Mouse (Mus musculus) large intestine, adult 2 months (tissue): ENCODE data around the gene Mcee. TPM values are rescaled to one million over a fixed set of nuclear protein-coding genes. Genes with fewer than 3 reads are reported as not detected.

Experiments
- DNase-seq: peaks from one replicate; pipeline ENCODE4 v3.0.0-alpha.2; 2012; ENCODE audit warnings: low read depth, low spot score
- WGBS: fragments of 180-500 bp; shearing (Covaris S2); methylation state at CpG from one replicate; pipeline ENCODE4 v1.1.7; 2018; 5-methylcytosine and 5-hydroxymethylcytosine counted together
- polyA plus RNA-seq: library from polyadenylated mRNA; depleted of rRNA; stranded (reverse); fragments of >200 nt; gene quantifications from 2 replicates; pipeline ENCODE4 v1.2.3, GENCODE M21; 2012; rRNA removed

The Mcee gene
- polyA plus RNA-seq: 21.9 and 23.6 TPM in 2 replicates

DNA sequence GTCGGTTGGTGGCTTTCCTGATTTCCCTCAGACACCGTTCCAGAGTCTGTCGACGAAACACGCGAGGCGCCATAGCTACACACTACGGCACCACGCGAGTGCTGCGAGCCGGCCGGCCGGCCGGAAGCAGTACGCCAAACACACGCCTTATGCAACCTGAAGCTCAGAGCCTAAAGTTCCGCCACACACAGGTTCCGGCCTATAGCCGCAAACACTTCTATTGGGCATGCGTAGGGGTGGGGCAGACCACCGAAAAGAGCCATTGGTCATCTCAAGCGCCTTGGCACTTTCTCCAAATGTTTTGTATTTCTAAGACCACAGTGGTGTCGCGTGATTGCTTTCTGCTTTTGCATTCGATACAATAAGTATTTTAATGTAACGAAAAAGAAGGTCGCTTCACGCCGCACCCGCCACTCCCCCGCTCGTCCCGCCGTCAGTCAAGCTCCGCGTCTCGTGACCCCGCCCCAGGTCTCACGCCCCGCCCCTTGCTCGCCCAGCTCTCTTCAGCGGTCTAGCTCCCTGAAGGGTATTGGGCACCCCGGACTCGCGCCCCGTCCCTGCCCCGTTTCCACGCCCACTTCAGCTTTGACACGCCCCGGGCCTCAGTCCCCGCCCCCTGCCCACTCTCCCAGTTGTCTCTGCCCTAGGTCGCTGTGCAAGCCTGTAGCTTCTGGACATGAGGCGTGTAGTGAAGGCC is at the start of gene Mcee, which contains the start of gene Mphosph10:
TSS of gene Mcee (plus strand) at position 486 of the 697 bp plus-strand sequence.
TSS of gene Mphosph10 (minus strand) at position 147 of the 697 bp plus-strand sequence.
- WGBS: 1% methylated on average over 54 of the region's 54 CpGs
- DNase-seq: peak; percentile 85

DNA sequence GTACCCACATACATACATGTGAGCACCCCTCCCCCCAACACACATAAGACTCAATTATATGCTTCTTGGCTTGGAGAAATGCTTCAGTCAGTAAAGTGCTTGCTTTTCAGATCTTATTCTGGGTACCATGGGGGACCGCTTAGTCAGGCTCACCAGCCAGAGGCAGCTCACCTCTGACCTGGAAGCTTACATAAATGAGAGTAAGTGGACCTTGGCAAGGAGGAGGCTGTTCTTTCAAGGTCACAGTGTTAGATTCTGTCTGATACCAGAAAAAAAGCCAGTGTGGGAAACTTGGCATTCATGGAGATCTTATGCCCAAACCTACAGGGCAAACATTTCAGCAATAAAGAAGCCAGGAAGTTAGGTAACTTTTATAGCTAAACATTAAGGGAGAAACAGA is 44.6 kb upstream of the Mcee start:
- 56% methylated on average over 1 of the region's 1 CpGs for WGBS
- no peak for DNase-seq

DNA sequence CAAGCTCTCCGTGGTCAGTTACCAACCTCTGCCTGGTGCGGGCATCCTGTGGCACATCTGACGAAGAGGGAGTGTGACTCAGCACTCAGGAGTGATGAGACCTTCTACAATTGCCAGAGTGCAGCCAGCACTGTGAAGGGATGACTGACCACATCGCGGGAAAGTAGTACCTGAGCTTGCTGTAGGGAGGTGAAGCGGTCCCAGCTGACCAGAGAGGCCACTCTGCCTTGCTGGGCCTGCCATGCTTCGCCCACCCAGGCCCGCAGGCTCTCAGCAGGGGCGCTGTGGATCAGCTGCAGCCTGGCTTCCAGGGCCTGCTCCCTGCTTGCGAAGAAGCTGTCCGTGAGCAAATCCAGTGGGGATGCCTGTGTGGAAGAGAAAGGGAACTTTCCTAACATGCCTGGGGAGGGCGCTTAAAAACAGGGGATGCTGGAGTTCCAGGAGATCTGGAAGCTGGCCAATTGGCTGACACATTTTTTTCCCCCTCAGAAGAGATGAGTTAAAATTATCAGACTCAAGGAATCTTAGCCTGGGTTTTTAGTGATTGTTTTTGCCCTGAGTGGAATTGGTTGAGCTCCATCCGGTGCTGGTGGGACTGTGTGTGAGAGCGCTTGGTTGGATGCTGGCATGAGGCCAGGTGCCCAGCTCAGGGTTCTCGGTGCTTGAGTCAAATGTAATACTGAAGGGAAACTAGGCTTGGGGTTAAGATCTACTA is 43.1 kb upstream of the Mcee start:
- 79% methylated on average over 15 of the region's 15 CpGs for WGBS
- no peak for DNase-seq

DNA sequence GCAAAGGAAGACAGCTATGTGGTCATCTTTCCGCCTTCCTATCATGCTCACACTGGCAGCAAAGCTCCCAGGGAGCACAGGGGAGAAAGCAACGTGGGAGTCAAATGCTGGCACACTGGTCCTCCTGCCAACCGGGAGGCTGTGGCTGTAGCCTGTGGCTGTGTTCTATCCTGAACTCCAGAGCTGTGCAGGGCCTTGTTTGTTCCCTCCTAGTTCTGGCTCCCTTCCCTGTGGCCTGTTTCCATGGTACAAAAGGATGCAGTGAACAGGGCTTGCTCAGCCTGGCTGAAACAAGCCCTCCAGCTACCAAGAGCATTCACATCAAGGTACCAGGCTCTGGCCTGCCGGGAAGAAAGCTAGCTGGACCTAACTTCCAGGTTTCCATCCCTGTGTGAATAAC is 41.3 kb upstream of the Mcee start:
- no peak for DNase-seq
- 83% methylated on average over 4 of the region's 4 CpGs for WGBS

DNA sequence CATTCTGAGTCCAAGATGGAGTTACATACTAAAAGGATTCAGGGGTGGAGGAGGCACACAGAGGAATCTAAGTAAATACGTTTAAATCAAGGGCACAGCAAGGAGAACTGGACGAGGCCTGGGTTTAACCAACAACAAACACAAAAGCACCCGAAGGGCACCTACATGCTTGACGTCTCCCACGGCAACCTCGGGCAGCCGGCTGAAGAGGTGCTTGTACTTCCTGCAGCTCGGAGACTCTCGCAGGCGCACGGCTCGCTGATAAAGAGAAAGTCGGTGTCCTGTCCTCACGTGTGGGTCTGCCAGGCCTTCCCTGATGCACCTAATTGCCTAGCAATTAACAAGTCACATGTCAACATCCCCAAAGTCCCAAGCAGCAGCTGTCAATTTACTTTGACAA is 38.2 kb upstream of the Mcee start:
- DNase-seq: no peak
- 60% methylated on average over 14 of the region's 14 CpGs for WGBS

DNA sequence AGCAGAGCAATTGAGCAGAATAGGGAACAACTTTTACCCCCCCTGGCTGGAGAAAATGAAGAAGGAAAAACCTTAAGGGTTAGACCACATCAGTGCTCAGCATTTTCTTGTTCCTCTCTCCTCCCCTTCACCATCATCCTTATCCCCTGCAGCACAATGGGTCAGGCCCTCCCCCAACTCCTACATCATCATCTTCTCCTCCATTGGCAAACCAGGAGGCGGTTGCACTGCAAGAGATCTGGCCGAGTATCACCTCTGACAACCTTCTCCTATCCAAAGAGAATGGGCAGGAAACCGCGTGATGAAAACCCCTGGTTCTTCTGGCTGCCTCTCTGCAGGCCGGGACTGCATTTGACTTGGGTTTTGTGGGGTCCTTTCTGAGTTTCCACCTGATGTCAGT is 35.7 kb upstream of the Mcee start:
- DNase-seq: no peak
- WGBS: 93% methylated on average over 5 of the region's 5 CpGs

DNA sequence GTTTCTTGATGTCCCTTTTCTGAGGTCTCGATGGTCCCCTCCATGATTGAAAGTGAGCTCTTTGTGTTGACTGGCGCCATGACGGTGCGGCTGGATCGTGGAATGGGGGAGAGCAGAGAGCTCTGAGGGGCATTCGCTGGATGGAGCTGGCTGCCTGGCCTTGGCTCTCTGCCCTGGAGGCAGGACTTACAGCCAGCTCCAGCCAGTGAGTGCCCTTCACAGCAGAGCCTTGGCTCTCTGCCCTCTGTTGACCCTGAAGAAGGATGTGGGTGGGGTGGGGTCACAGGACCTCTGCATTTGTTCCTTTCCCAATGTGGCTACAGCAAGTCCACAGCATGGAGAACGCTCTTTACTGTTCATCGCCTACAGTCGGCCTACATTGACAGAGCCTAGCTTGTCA is 35.0 kb upstream of the Mcee start:
- WGBS: 89% methylated on average over 9 of the region's 9 CpGs
- no peak for DNase-seq

DNA sequence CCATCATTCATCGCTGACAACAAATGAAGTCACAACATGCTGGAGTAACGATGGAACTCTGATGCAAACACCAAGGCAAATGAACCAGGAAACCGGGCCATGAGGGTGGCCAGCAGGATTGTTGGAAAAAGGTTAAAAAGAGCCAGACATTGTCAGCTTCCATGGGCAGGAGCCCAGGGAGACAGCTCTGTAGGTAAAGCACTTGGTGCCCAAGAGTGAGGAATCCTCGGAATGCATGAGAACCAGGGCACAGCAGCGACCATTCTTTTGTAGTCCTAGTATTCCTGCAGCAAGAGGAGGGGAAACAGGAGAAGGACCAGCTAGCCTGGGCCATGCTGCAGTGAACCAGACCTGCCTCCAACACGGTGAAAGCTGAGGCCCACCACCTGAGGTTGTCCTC is 33.7 kb upstream of the Mcee start:
- DNase-seq: no peak
- 91% methylated on average over 6 of the region's 6 CpGs for WGBS

DNA sequence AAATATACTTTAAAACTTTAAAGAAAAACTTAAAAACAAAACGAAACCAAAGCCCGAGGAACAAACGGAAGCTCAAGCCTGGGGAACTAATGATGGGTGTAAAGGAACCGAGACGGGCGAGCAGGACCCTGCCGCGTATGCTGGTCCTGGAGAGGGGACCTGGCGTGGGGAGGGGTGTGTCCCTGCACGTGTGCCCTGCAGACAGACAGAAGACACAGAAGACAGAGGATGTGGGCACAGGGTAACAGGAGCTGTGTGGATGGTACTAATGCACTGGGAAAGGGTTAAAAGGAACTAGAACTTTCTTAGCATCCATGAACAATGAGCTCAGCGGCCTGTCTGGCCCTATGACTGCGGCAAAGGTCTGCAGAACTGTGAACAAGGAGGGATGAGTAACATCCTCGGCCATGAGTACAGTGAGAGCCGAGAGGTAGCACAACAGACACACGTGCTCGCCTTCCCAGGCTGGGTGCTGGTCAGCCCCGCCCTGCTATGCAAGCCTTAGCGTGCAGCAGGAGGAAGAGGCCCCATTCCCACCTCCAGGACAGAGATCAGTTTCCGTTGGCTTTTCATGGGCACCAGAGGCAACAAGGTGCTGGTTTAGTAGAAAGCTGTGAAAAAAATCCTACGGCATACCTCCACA is 32.3 kb upstream of the Mcee start:
- no peak for DNase-seq
- 60% methylated on average over 20 of the region's 20 CpGs for WGBS

DNA sequence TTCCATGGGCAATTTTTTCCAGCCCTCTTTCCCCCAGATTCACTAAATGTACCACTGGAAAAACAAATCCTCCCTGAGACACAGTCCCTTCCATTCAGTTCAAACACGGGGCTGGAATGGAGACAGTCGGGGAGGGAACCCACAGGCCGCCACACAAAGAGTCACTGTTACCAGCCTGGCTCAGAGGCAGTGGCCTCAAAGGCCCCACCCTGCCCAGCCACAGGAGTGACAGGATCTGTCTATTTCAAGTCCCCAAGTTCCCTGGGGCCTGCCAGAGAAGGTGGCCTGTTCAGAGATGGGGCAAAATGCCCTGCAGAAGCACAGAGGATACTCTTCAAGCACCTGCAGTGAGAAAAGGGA is 31.8 kb upstream of the Mcee start:
- no peak for DNase-seq
- 29% methylated on average over 3 of the region's 3 CpGs for WGBS

DNA sequence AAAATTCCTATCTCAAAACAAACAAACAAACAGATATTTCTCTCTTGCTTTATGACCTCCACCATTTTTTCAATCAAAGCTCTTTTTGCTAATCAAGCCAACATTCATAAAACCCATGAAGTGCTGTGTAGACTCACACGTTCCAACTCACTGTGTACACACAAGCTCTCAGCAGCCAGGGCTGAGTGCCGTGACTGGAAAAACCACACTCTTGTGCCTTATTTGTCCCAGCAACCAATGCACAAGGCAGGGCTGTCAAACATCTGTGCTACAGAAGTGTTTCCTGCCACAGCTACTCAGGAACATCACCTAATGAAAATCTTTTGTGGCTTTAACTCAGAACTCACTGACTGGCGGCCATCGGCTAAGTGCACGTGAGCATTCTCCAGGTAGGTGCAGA is 26.5 kb upstream of the Mcee start:
- DNase-seq: no peak
- WGBS: 73% methylated on average over 5 of the region's 5 CpGs

DNA sequence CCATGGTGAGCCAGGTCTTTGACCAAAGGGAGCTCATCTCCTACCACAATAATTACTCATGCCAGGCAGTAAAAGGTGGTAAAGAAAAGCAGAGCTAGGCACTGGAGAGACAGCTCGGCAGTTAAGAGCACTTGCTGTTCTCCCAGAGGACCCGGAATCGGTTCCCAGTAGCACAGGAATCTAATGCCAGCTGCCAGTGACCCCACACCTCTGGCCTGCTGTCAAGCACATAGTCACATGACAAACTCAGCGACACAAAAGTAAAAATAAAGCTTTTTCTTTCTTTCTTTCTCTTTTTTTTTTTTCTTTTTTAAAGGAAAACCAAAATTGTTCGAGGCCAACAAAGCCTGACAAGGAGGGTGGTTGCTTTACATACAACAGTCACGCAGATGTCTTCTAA is 22.6 kb upstream of the Mcee start:
- WGBS: 52% methylated on average over 6 of the region's 6 CpGs
- no peak for DNase-seq

DNA sequence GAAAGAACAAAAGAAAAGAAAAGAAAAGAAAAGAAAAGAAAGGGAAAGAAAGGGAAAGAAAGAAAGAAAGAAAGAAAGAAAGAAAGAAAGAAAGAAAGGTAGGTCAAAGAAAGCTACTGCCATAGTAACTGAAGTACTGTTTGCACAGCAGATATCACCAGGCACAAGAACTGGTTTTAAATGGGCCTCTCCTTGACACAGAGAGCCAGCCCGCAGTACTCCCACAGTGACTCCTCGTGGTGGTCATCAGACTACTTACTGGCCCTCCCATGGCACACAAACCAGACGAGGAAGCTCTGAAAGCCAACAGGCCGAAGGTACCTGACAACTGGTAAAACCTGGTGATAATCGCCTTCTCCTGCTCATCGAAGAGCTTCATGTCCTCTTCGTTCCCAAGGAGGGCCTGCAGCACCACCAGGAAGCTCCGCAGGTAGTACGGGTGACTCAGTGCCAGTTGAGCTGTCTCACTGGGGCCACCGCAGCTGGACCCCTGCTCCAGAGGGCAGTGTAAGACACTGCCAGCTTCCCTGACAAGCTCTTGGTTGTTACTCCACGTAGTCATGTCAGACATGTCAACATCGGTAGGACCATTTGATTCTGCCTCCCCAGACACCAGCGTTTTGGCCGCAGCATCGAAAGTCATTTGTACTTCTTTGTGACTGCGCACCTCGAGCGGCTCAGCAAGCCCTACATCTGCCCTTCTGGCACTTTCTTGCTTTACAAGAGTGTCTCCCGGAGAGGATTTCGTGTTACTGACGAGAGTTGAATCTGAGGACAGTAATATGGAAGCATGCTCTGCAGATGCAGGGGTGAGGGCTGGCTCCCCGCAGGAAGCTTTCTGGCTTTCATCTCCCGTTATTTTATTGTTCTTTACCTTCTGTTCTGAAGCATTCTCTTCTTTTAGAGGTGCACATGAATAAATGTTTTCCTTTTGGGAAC is 20.2 kb upstream of the Mcee start:
- WGBS: 85% methylated on average over 23 of the region's 23 CpGs

DNA sequence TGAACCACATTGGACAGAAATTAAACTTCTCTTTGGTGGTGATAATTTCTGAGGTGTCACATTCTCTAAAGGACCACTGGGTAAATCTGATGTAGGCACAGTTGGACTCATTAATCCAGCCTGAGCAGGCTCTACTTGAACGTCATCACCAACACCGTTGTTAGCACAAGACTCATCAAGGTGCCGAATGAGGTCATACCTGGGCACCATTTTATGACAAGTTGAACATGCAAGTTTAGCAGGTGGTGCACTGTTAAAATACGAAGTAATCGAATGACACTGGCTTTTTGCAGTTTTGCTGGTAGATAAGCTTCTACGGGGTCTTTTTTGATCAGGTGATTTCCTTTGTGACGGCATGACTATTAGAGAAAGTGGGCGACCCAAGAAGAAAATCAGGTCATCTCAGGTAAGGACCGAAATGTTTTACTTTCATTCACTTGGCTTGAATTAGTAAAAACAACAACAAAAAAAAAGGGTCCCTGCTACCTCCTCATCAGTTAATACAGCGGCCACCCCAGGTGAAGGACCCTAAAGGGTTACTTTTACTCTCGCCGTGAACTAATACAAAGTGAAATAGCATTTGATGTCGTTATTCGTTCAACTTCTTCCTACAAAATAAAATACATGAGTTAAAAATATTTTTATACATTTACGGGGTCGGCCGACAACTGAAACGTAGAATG is 19.1 kb upstream of the Mcee start:
- no peak for DNase-seq
- 3% methylated on average over 18 of the region's 18 CpGs for WGBS

More for the DNA sequence above, 20.2 kb upstream of the Mcee start:
- DNase-seq: no peak

DNA sequence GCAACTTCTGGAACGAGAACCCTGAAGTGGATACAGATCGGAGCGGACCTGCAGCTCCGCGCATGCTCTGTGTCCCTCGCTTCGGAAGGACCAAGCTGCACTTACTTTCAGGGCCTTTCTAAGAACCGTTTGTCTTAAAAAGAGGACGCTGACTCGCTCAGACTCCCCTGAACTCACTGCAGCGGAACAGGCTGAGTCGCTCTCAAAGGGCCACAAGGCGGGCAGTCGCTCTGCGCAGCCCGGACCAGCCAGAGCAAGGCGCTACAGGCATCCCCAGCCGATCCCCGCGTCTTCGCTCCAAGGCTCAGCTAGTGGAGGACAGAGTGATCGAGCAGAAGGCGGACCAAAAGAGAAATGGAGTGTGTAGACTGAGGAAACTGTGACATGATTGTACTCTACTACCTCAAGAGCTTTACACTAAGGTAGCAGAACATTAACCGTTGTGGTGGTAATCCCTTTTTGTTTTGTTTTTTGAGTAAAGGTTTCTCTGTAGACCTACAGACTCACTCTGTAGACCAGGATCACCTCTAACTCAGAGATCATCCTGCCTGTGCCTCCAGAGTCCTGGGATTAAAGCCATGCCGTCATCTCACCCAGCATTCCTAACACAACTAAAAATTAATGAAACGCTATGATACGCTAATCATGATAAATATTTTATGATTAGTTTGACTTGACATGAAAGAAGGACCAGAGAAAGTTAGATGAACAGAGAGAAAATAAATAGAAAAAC is 18.4 kb upstream of the Mcee start, which contains the start of gene Fan1:
TSS of gene Fan1 (minus strand) at position 266 of the 733 bp plus-strand sequence.
- 2% methylated on average over 27 of the region's 27 CpGs for WGBS

DNA sequence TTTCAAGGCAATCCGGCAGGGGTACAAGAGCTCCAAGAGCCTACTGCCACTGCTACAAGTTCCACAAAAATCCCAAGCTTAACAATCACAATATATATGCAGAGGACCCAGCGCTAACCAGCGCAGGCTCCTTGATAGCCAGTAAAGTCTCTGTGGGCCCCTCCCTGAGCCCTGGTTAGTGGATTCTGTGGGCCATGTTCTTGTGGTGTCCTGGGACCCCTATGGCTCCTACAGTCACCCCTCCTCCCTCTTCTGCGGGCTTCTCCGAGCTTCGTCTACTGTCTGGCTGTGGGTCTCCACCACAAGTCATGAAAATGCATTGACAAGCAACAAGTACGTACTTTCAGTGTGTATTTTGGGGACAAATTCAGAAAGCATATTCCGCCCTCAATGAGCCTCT is 928 bp upstream of the Mcee start:
- no peak for DNase-seq
- WGBS: 1% methylated on average over 8 of the region's 8 CpGs

More for the DNA sequence above, 18.4 kb upstream of the Mcee start, which contains the start of gene Fan1:
- DNase-seq: no peak

DNA sequence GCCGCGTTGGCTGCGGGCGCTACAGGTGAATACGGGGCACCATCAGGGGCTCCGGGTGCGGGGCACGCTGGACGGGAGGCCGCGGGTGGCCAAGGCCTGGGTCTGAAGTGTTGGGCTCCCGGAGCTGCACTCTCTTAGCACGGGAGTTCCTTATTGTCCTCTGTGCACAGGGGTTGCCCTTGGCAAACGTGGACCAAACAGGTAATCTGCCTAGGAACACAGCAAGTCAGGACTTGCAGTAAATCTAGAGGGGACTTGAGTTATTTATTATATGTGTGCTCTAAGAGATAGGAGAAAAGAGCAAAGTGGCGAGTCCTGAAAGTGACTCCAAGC is 378 bp downstream of the Mcee start:
- no peak for DNase-seq
- WGBS: under 1% methylated on average over 15 of the region's 15 CpGs

DNA sequence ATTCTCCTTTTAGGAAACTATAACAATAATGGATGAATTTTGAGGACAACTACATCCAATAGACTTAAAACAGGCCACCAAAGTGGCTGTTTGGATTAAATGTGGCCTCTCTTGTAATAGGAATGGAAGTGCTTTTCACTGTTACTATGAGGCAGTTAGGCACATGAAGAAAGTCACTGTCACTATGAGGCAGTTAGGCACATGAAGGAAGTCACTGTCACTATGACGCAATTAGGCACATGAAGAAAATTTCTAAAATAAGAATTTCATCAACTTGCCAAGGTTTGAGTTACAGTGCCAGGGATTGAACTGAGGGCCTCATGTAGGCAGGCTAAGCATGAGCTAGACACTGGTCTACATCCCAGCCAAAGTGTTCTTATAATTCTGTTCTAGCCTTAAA is 8.3 kb downstream of the Mcee start:
- WGBS: 89% methylated on average over 1 of the region's 1 CpGs
- DNase-seq: no peak

DNA sequence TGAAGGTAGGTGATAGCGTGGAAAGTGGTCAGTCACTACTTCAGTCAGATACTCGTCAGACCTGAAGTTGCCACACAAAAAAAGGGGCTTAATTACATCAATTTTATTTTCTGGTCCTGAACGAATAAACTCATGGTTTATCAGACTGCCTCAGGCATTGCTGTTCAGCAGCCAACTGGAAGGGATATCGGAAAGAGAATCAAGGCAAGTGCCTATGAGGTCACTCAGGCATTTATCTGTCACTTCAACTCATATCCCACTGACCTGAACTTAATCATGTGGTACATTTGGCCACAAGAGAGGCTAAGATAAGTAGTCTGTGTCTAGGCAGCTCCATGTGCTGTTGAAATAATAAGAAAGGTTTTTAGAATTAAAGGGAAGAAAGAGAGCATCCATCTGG is 10.0 kb downstream of the Mcee start:
- 90% methylated on average over 4 of the region's 4 CpGs for WGBS
- no peak for DNase-seq
